Mouse (Mus musculus): ENCODE data around the gene Dnajc30.

GRCm38 (mm10) chr5:135032581-135032980 is 31.4 kb upstream of the Dnajc30 start:
- TF ChIP-seq CTCF (IDR thresholded peaks at IDR 0.05; ENCODE audit: extremely low read depth, insufficient read depth, low read length), result no peak
- TF ChIP-seq POLR2A (IDR thresholded peaks at IDR 0.05; ENCODE audit: extremely low read depth, insufficient read depth, low read length), result no peak

Measured in cortical plate, adult 2 months (tissue).